Mouse (Mus musculus) mouse trophoblast stem cell (cell line): ENCODE data around the gene Hdgfl1.

Experiments
- in situ Hi-C, 2 experiments: fragments of 300-500 bp; cut with MseI, MboI; formaldehyde crosslinking; loops; 2 replicates in 1 of 2; 3 replicates in 1 of 2; pipeline ENCODE4 v1.15.1; 2025

Gene Hdgfl1

GRCm38 (mm10) chr13:26769955-26770354 lies at the start of gene Hdgfl1:
Hdgfl1 (minus strand) TSS chr13:26770165.
- in situ Hi-C loops = no loop called here

- in situ Hi-C loops = no loop called here
Observed at GRCm38 (mm10) chr13:26795460-26795859, 25.5 kb upstream of the Hdgfl1 start.

GRCm38 (mm10) chr13:26769424-26769823 lies 541 bp downstream of the Hdgfl1 start:
- in situ Hi-C loops = no loop called here

GRCm38 (mm10) chr13:26761966-26762803 lies 7.8 kb downstream of the Hdgfl1 start:
- in situ Hi-C loops = no loop called here

GRCm38 (mm10) chr13:26752863-26753262 lies 17.1 kb downstream of the Hdgfl1 start:
- in situ Hi-C loops = no loop called here

GRCm38 (mm10) chr13:26752414-26752813 lies 17.6 kb downstream of the Hdgfl1 start:
- in situ Hi-C loops = no loop called here

- in situ Hi-C loops = no loop called here
Observed at GRCm38 (mm10) chr13:26745760-26746457, 24.1 kb downstream of the Hdgfl1 start.

- in situ Hi-C loops = no loop called here
Observed at GRCm38 (mm10) chr13:26745059-26745759, 24.8 kb downstream of the Hdgfl1 start.

- in situ Hi-C loops = no loop called here
Observed at GRCm38 (mm10) chr13:26744068-26744467, 25.9 kb downstream of the Hdgfl1 start.

- in situ Hi-C loops = no loop called here
Observed at GRCm38 (mm10) chr13:26734981-26735380, 35.0 kb downstream of the Hdgfl1 start.

- in situ Hi-C loops = no loop called here
Observed at GRCm38 (mm10) chr13:26724250-26724649, 45.7 kb downstream of the Hdgfl1 start.

GRCm38 (mm10) chr13:26721333-26721732 lies 48.6 kb downstream of the Hdgfl1 start:
- in situ Hi-C loops = no loop called here

- in situ Hi-C loops = no loop called here
Observed at GRCm38 (mm10) chr13:26720917-26721316, 49.0 kb downstream of the Hdgfl1 start.

- in situ Hi-C loops = no loop called here
Observed at GRCm38 (mm10) chr13:26719146-26719715, 50.7 kb downstream of the Hdgfl1 start.
